Mouse (Mus musculus) layer of hippocampus, postnatal 10 days (tissue): Measurements from ENCODE around the gene Trpc3. TPM values are rescaled to one million over a fixed set of nuclear protein-coding genes. Genes with fewer than 3 reads are reported as not detected.
"Not testable (repeated sequence)": the region's sequence is repeated elsewhere in the genome, so short reads cannot be mapped to it uniquely, and the experiment has no call there.

Experiments
- DNase-seq, 2 experiments: peaks; one replicate each; pipeline ENCODE4 v3.0.0; 2021; ENCODE audit warnings: low spot score in 2 of 2
- total RNA-seq, 2 experiments: library from RNA; stranded (reverse); gene quantifications; 2 replicates each; pipeline ENCODE4 v1.2.3; 2021

Gene Trpc3
- total RNA-seq, 2 experiments from 2014 or later: 13.8 to 15.4 TPM

GRCm38 (mm10) chr3:36605894-36606783, 83.8 kb downstream of the Trpc3 start:
- DNase-seq: no peak

DNA sequence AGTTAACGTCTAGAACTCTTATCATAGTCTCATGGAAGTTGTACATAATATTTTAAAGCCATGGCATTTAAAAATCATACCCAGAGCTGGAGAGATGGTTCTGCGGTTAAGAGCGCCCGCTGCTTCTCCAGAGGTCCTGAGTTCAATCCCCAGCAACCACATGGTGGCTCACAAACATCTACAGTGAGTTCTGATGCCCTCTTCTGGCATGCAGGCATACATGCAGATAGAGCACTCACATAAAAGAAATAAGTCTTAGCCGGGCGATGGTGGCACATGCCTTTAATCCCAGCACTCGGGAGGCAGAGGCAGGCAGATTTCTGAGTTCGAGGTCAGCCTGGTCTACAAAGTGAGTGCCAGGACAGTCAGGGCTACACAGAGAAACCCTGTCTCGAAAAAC, 90.2 kb downstream of the Trpc3 start:
- DNase-seq: not testable (repeated sequence)

DNA sequence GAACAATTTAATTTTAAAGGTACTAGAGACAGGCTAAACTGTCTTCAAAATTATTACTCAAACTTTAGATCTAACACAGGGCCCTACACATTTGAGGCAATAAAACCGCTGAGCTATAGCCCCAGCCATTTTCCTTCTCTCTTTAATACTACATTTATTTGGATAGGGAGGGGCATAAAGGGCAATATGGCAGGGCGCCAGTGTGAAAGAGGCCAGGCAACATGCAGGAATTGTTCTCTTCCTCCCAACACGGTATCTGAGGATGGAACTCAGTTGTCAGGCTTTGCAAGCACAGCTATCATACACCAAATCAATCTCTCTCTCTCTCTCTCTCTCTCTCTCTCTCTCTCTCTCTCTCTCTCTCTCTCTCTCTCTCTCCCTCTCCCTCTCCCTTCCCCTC, 91.2 kb downstream of the Trpc3 start:
- no peak for DNase-seq

GRCm38 (mm10) chr3:36571827-36572378, 118.1 kb downstream of the Trpc3 start, which contains the start of gene Ccna2:
TSS of gene Ccna2 (minus strand) at chr3:36572150.
- peak; percentile 98 for DNase-seq

- no peak for DNase-seq
Measured at GRCm38 (mm10) chr3:36571361-36571826, 118.6 kb downstream of the Trpc3 start.

Other genes starting within 250 kb of the Trpc3 start
- gene Anxa5, start 214.3 kb downstream of the Trpc3 start, total RNA-seq: 10 to 100 TPM; 34.6 to 34.7 TPM
- gene 1810062G17Rik, start 214.2 kb downstream of the Trpc3 start, total RNA-seq: under 1 TPM in 1 of 2 experiments, not detected in 1; 0.55 TPM
- gene Gm11549, start 168.4 kb downstream of the Trpc3 start, total RNA-seq: 1 to 10 TPM; 1.2 to 1.9 TPM
- 10 to 100 TPM; 46.7 to 50.4 TPM for gene Exosc9, start 137.6 kb downstream of the Trpc3 start, total RNA-seq
- 1 to 10 TPM; 6.7 to 8.7 TPM for gene Ccna2, start 118.0 kb downstream of the Trpc3 start, total RNA-seq
- gene Bbs7, start 76.7 kb downstream of the Trpc3 start, total RNA-seq: 10 to 100 TPM; 14.1 to 14.8 TPM
- gene 4932438A13Rik, start 172.9 kb upstream of the Trpc3 start, total RNA-seq: 100 to 1,000 TPM; 105 to 116 TPM